ENCODE assay signal across 8 mouse cellular contexts in the genomic region with DNA sequence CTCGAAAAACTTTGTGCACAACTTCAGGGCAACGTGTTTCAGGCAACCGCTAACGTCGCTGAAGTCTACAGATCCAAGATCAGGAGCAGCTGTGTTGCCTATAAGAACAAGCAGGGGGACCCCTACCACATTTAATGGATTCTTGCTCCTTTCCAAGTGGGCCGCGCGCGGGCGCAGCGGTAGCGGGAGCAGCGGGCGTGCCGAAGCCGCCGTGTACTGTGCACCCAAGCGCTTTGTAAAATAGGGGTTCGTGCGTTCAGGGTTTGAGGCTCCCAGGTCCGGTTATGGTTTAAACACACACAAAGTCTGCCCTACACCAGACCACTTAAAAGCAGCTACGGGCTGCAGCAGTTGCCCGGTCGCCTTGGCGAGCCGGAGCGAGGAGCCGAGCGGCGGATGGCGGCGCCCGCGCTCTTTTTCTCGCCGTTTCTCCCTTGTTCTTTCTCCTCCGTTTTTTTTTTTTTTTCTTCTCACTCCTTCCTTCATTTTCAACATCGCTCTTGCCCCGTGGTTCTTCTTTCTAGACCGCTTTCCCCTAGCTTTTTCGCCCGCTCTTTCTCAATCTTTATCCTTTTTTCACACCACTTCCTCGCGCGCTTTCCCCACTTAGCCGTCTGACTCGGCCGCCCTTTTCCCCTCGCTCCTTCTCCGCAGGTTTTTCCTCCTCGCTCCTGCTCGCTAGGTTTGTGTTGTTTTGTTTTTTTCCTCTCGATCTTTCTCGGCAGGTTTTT. TPM values are rescaled to one million over a fixed set of nuclear protein-coding genes. Genes with fewer than 3 reads are reported as not detected.
DNase-seq lines count a peak whose midpoint lies in the region; ATAC-seq and TF ChIP-seq lines count a peak whose summit lies in the region.

No protein-coding gene starts in this region.

- H3K9me3 ChIP-seq in lung, embryonic 16.5 days (ENCODE audit: control insufficient read depth, low read length): peaks cover 2% of the 10 kb centered on the region; the same call in 1 of the 2 replicates
- no peaks in the 10 kb centered on the region for H3K9me3 ChIP-seq in forebrain, embryonic 11.5 days (ENCODE audit: control insufficient read depth, low read length)
- H3K9me3 ChIP-seq in intestine, embryonic 16.5 days (ENCODE audit: control insufficient read depth, low read length): no peaks in the 10 kb centered on the region
- 0 out of 2 replicates have a peak, but pooled peaks cover 5% of the 10 kb centered on the region for H3K9me3 ChIP-seq in midbrain, embryonic 13.5 days

- ATAC-seq in lung, embryonic 16.5 days (ENCODE audit: low read depth): peak; percentile 71
- peak; percentile 80 for ATAC-seq in forebrain, embryonic 11.5 days (replicated peaks; ENCODE audit: low FRiP score)
- 0 out of 2 replicates have a peak, but pooled peaks have one; percentile 20 for ATAC-seq in intestine, embryonic 16.5 days
- peak; percentile 88 for ATAC-seq in midbrain, embryonic 13.5 days

- peak overlapping the region; percentile 25 for H3K9ac ChIP-seq in lung, embryonic 16.5 days (ENCODE audit: low read length)
- H3K9ac ChIP-seq in forebrain, embryonic 11.5 days (ENCODE audit: low read length): peak overlapping the region; percentile 54
- H3K9ac ChIP-seq in intestine, embryonic 16.5 days (ENCODE audit: low read depth, low read length): peak overlapping the region; percentile 55
- H3K9ac ChIP-seq in midbrain, embryonic 13.5 days (replicated peaks): peak overlapping the region; percentile 48

- H3K4me1 ChIP-seq in lung, embryonic 16.5 days (replicated peaks; ENCODE audit: control insufficient read depth, insufficient read depth, low read length): peaks cover 4% of the 10 kb centered on the region; the same call in 1 of the 2 replicates
- H3K4me1 ChIP-seq in forebrain, embryonic 11.5 days (replicated peaks; ENCODE audit: control insufficient read depth, insufficient read depth, low read length): peaks cover 4% of the 10 kb centered on the region; the same call in 1 of the 2 replicates
- H3K4me1 ChIP-seq in intestine, embryonic 16.5 days (ENCODE audit: control insufficient read depth, insufficient read depth, low read length): peaks cover 3% of the 10 kb centered on the region
- H3K4me1 ChIP-seq in midbrain, embryonic 13.5 days (replicated peaks): peaks cover 13% of the 10 kb centered on the region

- peak; percentile 64 for TF ChIP-seq CTCF in brain, embryonic 14.5 days (IDR thresholded peaks at IDR 0.05; ENCODE audit: borderline replicate concordance, extremely low read depth, insufficient read depth, insufficient read length)

- WGBS in lung, embryonic 16.5 days: 1% methylated on average over 54 of the region's 54 CpGs
- WGBS in forebrain, embryonic 11.5 days: under 1% methylated on average over 54 of the region's 54 CpGs
- under 1% methylated on average over 54 of the region's 54 CpGs for WGBS in intestine, embryonic 16.5 days
- WGBS in midbrain, embryonic 13.5 days: under 1% methylated on average over 54 of the region's 54 CpGs

- no peaks in the 10 kb centered on the region for H3K36me3 ChIP-seq in lung, embryonic 16.5 days (ENCODE audit: control insufficient read depth, insufficient read depth, low read length)
- H3K36me3 ChIP-seq in forebrain, embryonic 11.5 days (ENCODE audit: control insufficient read depth, insufficient read depth, low read length): no peaks in the 10 kb centered on the region
- no peaks in the 10 kb centered on the region for H3K36me3 ChIP-seq in intestine, embryonic 16.5 days (ENCODE audit: control insufficient read depth, insufficient read depth, low read length)
- no peaks in the 10 kb centered on the region for H3K36me3 ChIP-seq in midbrain, embryonic 13.5 days

- no peak for DNase-seq in lung, postnatal 14 days
- DNase-seq in brain, embryonic 14.5 days (ENCODE audit: low read depth): peak; percentile 96
- DNase-seq in forebrain, embryonic 11.5 days (ENCODE audit: low spot score): peak; percentile 84
- peak; percentile 74 for DNase-seq in thymus, postnatal 4 days
- no peak for DNase-seq in urinary bladder, postnatal 36 days (ENCODE audit: low spot score in 2 of 2)

- H3K4me3 ChIP-seq in lung, embryonic 16.5 days (ENCODE audit: low read length): peak overlapping the region; percentile 49
- peak overlapping the region; percentile 34 for H3K4me3 ChIP-seq in forebrain, embryonic 11.5 days (ENCODE audit: low read depth, low read length)
- peak overlapping the region; percentile 50 for H3K4me3 ChIP-seq in intestine, embryonic 16.5 days (ENCODE audit: low read length)
- peak overlapping the region; percentile 38 for H3K4me3 ChIP-seq in midbrain, embryonic 13.5 days (replicated peaks)

- H3K27ac ChIP-seq in lung, embryonic 16.5 days (ENCODE audit: low read length): no peak overlapping the region
- H3K27ac ChIP-seq in forebrain, embryonic 11.5 days (ENCODE audit: low read depth, low read length): no peak overlapping the region
- H3K27ac ChIP-seq in intestine, embryonic 16.5 days (ENCODE audit: low read length): peak overlapping the region; percentile 37
- peak overlapping the region; percentile 21; the same call in 1 of the 2 replicates for H3K27ac ChIP-seq in midbrain, embryonic 13.5 days

- peak overlapping the region; percentile 65 for H3K4me2 ChIP-seq in lung, embryonic 16.5 days (ENCODE audit: low read depth, low read length)
- H3K4me2 ChIP-seq in forebrain, embryonic 11.5 days (ENCODE audit: low read depth, low read length, severe bottlenecking): peak overlapping the region; percentile 78
- peak overlapping the region; percentile 91 for H3K4me2 ChIP-seq in intestine, embryonic 16.5 days (ENCODE audit: low read depth, low read length)
- peak overlapping the region; percentile 61 for H3K4me2 ChIP-seq in midbrain, embryonic 13.5 days (replicated peaks)

- no peak for TF ChIP-seq POLR2A in brain, embryonic 14.5 days (IDR thresholded peaks at IDR 0.05; ENCODE audit: borderline replicate concordance, extremely low read depth, insufficient read depth, insufficient read length, poor library complexity, severe bottlenecking)

- peaks cover 26% of the 10 kb centered on the region for H3K27me3 ChIP-seq in lung, embryonic 16.5 days (ENCODE audit: control insufficient read depth, insufficient read depth, low read depth, low read length)
- H3K27me3 ChIP-seq in forebrain, embryonic 11.5 days (ENCODE audit: control insufficient read depth, insufficient read depth, low read length): peaks cover 15% of the 10 kb centered on the region
- peaks cover 12% of the 10 kb centered on the region; the same call in 1 of the 2 replicates for H3K27me3 ChIP-seq in intestine, embryonic 16.5 days (replicated peaks; ENCODE audit: control insufficient read depth, insufficient read depth, low read length)
- H3K27me3 ChIP-seq in midbrain, embryonic 13.5 days: peaks cover 16% of the 10 kb centered on the region

RNA-seq across cellular contexts. Expression of a gene that starts 7.4 kb away (rescaled TPM):
- polyA plus RNA-seq in lung, embryonic 16.5 days (2015; fragmentation: Nextera tagmentation; extraction: Ambion mirVana): not detected in 2 replicates
- polyA plus RNA-seq in brain, embryonic 14.5 days (2012; rRNA removed): not detected in 2 replicates
- polyA plus RNA-seq in forebrain, embryonic 11.5 days (2014; fragmentation: Nextera tagmentation; extraction: Ambion mirVana): not detected in 2 replicates
- polyA plus RNA-seq in intestine, embryonic 16.5 days (2015; fragmentation: Nextera tagmentation; extraction: Ambion mirVana): not detected in 2 replicates
- not detected in 2 replicates for polyA plus RNA-seq in midbrain, embryonic 13.5 days (2015; fragmentation: Nextera tagmentation; extraction: Ambion mirVana)

Comparison
In these comparisons a context has a peak if more than half of its experiments do, and no peak if none do; other contexts are left out.
1. ATAC-seq: peak in every context shown above with its lines; median percentile 88 in midbrain, embryonic 13.5 days; 80 in forebrain, embryonic 11.5 days; 71 in lung, embryonic 16.5 days; 20 in intestine, embryonic 16.5 days.
2. H3K27ac ChIP-seq: peak in intestine, embryonic 16.5 days (single experiment) and midbrain, embryonic 13.5 days (single experiment); none in lung, embryonic 16.5 days (single experiment) and forebrain, embryonic 11.5 days (single experiment).
3. DNase-seq: peak in brain, embryonic 14.5 days (single experiment), forebrain, embryonic 11.5 days (single experiment) and thymus, postnatal 4 days (single experiment); none in lung, postnatal 14 days (single experiment) and urinary bladder, postnatal 36 days (0 of 2).
4. Peak in every context shown above with its lines, with median percentiles within 50 percentile points of each other: H3K4me2 ChIP-seq, H3K4me3 ChIP-seq and H3K9ac ChIP-seq.